Mouse (Mus musculus) intestine, embryonic 14.5 days (tissue): ENCODE measurements around the gene Elmo1. TPM values are rescaled to one million over a fixed set of nuclear protein-coding genes. Genes with fewer than 3 reads are reported as not detected.

ENCODE experiments used
- ATAC-seq: fragments of 200-750 bp; cut with Nextera tagmentation; replicated peaks from 2 replicates; pipeline ENCODE4 v1.8.0; 2017; ENCODE audit warnings: low read depth, moderate number of reproducible peaks, moderate TSS enrichment, moderate library complexity; ENCODE audit not compliant: low FRiP score, low TSS enrichment
- DNase-seq: peaks from one replicate; pipeline ENCODE4 v3.0.0-alpha.2; 2018; ENCODE audit warnings: low spot score
- H3K27ac ChIP-seq: fragments of 300-500 bp; sonication (generic); 2 replicates; pipeline ENCODE4 v1.5.1; 2014; ENCODE audit warnings: low read depth, mild to moderate bottlenecking, control low read depth
- H3K27me3 ChIP-seq: fragments of 300-500 bp; sonication (generic); replicated peaks from 2 replicates; pipeline ENCODE4 v1.6.1; 2014; ENCODE audit warnings: low read length, control low read depth; ENCODE audit not compliant: control insufficient read depth, insufficient read depth
- H3K36me3 ChIP-seq: fragments of 300-500 bp; sonication (generic); 2 replicates; pipeline ENCODE4 v1.6.1; 2014; ENCODE audit warnings: low read length, control low read depth; ENCODE audit not compliant: control insufficient read depth, insufficient read depth
- H3K4me1 ChIP-seq: fragments of 300-500 bp; sonication (generic); replicated peaks from 2 replicates; pipeline ENCODE4 v1.6.1; 2014; ENCODE audit warnings: low read length, control low read depth, mixed read lengths; ENCODE audit not compliant: control insufficient read depth, insufficient read depth
- H3K4me2 ChIP-seq: fragments of 300-500 bp; sonication (generic); 2 replicates; pipeline ENCODE4 v1.6.1; 2014; ENCODE audit warnings: low read length
- H3K4me3 ChIP-seq: fragments of 300-500 bp; sonication (generic); 2 replicates; pipeline ENCODE4 v1.5.1; 2014; ENCODE audit warnings: low read depth, low read length, control low read depth, mixed read lengths
- H3K9ac ChIP-seq: fragments of 300-500 bp; sonication (generic); 2 replicates; pipeline ENCODE4 v1.6.1; 2014; ENCODE audit warnings: mild to moderate bottlenecking, low read length
- H3K9me3 ChIP-seq: fragments of 300-500 bp; sonication (generic); 2 replicates; pipeline ENCODE4 v1.6.1; 2016; ENCODE audit warnings: low read length, control low read depth; ENCODE audit not compliant: control insufficient read depth
- WGBS: fragments of 180-500 bp; shearing (Covaris S2); extraction: QIAGEN DNeasy Blood & Tissue Kit; methylation state at CpG from one replicate; pipeline ENCODE4 v1.1.7; 2014; 5-methylcytosine and 5-hydroxymethylcytosine counted together
- polyA plus RNA-seq: library from polyadenylated mRNA; unstranded; fragments of >200 nt; fragmentation: Nextera tagmentation; extraction: Ambion mirVana; gene quantifications from 2 replicates; pipeline ENCODE4 v1.2.1, GENCODE M21; 2014

Elmo1 gene
- polyA plus RNA-seq, 1 experiment from 2014 or later: 16.6 TPM

GRCm38 (mm10) chr13:20318615-20319219, 228.3 kb downstream of the Elmo1 start:
- Histone ChIP-seq H3K4me1 (no peaks in the 10 kb centered on the region), H3K4me3 (no peak overlapping the region), H3K27me3 (no peaks in the 10 kb centered on the region), H3K27ac (no peak overlapping the region), H3K4me2 (no peak overlapping the region), H3K36me3 (no peaks in the 10 kb centered on the region), H3K9ac (no peak overlapping the region), H3K9me3 (no peaks in the 10 kb centered on the region)
- ATAC-seq (no peak), DNase-seq (no peak)
- WGBS: 90% methylated on average over 3 of the region's 3 CpGs

GRCm38 (mm10) chr13:20320232-20320631, 229.8 kb downstream of the Elmo1 start:
- no peak overlapping the region for H3K4me2 ChIP-seq
- no peak overlapping the region for H3K27ac ChIP-seq
- no peaks in the 10 kb centered on the region for H3K4me1 ChIP-seq
- no peak for ATAC-seq
- no peak overlapping the region for H3K4me3 ChIP-seq
- no peak overlapping the region for H3K9ac ChIP-seq
- H3K9me3 ChIP-seq: no peaks in the 10 kb centered on the region
- H3K36me3 ChIP-seq: no peaks in the 10 kb centered on the region
- H3K27me3 ChIP-seq: no peaks in the 10 kb centered on the region
- DNase-seq: no peak
- 84% methylated on average over 5 of the region's 5 CpGs for WGBS

GRCm38 (mm10) chr13:20323478-20323877, 233.1 kb downstream of the Elmo1 start:
- Histone ChIP-seq H3K9ac (no peak overlapping the region), H3K4me3 (no peak overlapping the region), H3K4me1 (no peaks in the 10 kb centered on the region), H3K27ac (no peak overlapping the region), H3K27me3 (no peaks in the 10 kb centered on the region), H3K4me2 (no peak overlapping the region), H3K36me3 (no peaks in the 10 kb centered on the region), H3K9me3 (no peaks in the 10 kb centered on the region)
- ATAC-seq (no peak), DNase-seq (no peak)
- 78% methylated on average over 4 of the region's 4 CpGs for WGBS

GRCm38 (mm10) chr13:20327064-20327463, 236.7 kb downstream of the Elmo1 start:
- WGBS: 84% methylated on average over 4 of the region's 4 CpGs
- H3K4me1 ChIP-seq: no peaks in the 10 kb centered on the region
- H3K9ac ChIP-seq: no peak overlapping the region
- ATAC-seq: no peak
- no peak for DNase-seq
- H3K4me3 ChIP-seq: no peak overlapping the region
- no peak overlapping the region for H3K4me2 ChIP-seq
- H3K36me3 ChIP-seq: no peaks in the 10 kb centered on the region
- no peak overlapping the region for H3K27ac ChIP-seq
- no peaks in the 10 kb centered on the region for H3K9me3 ChIP-seq
- no peaks in the 10 kb centered on the region for H3K27me3 ChIP-seq

- H3K4me2 ChIP-seq: no peak overlapping the region
- no peaks in the 10 kb centered on the region for H3K9me3 ChIP-seq
- no peaks in the 10 kb centered on the region for H3K4me1 ChIP-seq
- H3K9ac ChIP-seq: no peak overlapping the region
- 42% methylated on average over 3 of the region's 3 CpGs for WGBS
- ATAC-seq (no peak), DNase-seq (no peak)
- H3K27me3 ChIP-seq: no peaks in the 10 kb centered on the region
- no peak overlapping the region for H3K27ac ChIP-seq
- H3K36me3 ChIP-seq: no peaks in the 10 kb centered on the region
- H3K4me3 ChIP-seq: no peak overlapping the region
Observed at GRCm38 (mm10) chr13:20327975-20328374, 237.6 kb downstream of the Elmo1 start.

GRCm38 (mm10) chr13:20328672-20329071, 238.3 kb downstream of the Elmo1 start:
- H3K27me3 ChIP-seq: no peaks in the 10 kb centered on the region
- ATAC-seq: no peak
- DNase-seq: no peak
- no peaks in the 10 kb centered on the region for H3K4me1 ChIP-seq
- WGBS: 100% methylated on average over 1 of the region's 1 CpGs
- no peaks in the 10 kb centered on the region for H3K36me3 ChIP-seq
- H3K9me3 ChIP-seq: no peaks in the 10 kb centered on the region
- no peak overlapping the region for H3K9ac ChIP-seq
- H3K4me3 ChIP-seq: no peak overlapping the region
- H3K27ac ChIP-seq: no peak overlapping the region
- H3K4me2 ChIP-seq: no peak overlapping the region

- no peak overlapping the region for H3K27ac ChIP-seq
- H3K4me3 ChIP-seq: no peak overlapping the region
- WGBS: 92% methylated on average over 7 of the region's 7 CpGs
- no peaks in the 10 kb centered on the region for H3K4me1 ChIP-seq
- no peak for DNase-seq
- no peak for ATAC-seq
- H3K27me3 ChIP-seq: no peaks in the 10 kb centered on the region
- H3K9me3 ChIP-seq: no peaks in the 10 kb centered on the region
- no peak overlapping the region for H3K4me2 ChIP-seq
- no peak overlapping the region for H3K9ac ChIP-seq
- H3K36me3 ChIP-seq: no peaks in the 10 kb centered on the region
Observed at GRCm38 (mm10) chr13:20330954-20331353, 240.6 kb downstream of the Elmo1 start.

GRCm38 (mm10) chr13:20335051-20335888, 244.9 kb downstream of the Elmo1 start:
- Histone ChIP-seq H3K27me3 (no peaks in the 10 kb centered on the region), H3K27ac (no peak overlapping the region), H3K9me3 (no peaks in the 10 kb centered on the region), H3K4me2 (no peak overlapping the region), H3K4me3 (no peak overlapping the region), H3K36me3 (no peaks in the 10 kb centered on the region), H3K9ac (no peak overlapping the region), H3K4me1 (no peaks in the 10 kb centered on the region)
- 85% methylated on average over 4 of the region's 4 CpGs for WGBS
- ATAC-seq (no peak), DNase-seq (no peak)
